Mouse (Mus musculus) midbrain, embryonic 12.5 days (tissue): ENCODE results near the gene Kcnk13. TPM values are rescaled to one million over a fixed set of nuclear protein-coding genes. Genes with fewer than 3 reads are reported as not detected.
A peak's percentile ranks its signal among the peaks of the same experiment; 100 is the strongest.

ENCODE experiments used
- ATAC-seq: fragments of 200-750 bp; cut with Nextera tagmentation; 2 replicates; pipeline ENCODE4 v1.8.0; 2017; ENCODE audit warnings: low read depth, moderate TSS enrichment, moderate library complexity; ENCODE audit not compliant: low FRiP score
- H3K27ac ChIP-seq: fragments of 300-500 bp; sonication (generic); replicated peaks from 2 replicates; pipeline ENCODE4 v1.5.1; 2016; ENCODE audit warnings: mild to moderate bottlenecking
- H3K27me3 ChIP-seq: fragments of 300-500 bp; sonication (generic); 2 replicates; pipeline ENCODE4 v1.6.1; 2016; ENCODE audit warnings: mild to moderate bottlenecking
- H3K36me3 ChIP-seq: fragments of 300-500 bp; sonication (generic); 2 replicates; pipeline ENCODE4 v1.6.1; 2016
- H3K4me1 ChIP-seq: fragments of 300-500 bp; sonication (generic); 2 replicates; pipeline ENCODE4 v1.6.1; 2016
- H3K4me2 ChIP-seq: fragments of 300-500 bp; sonication (generic); replicated peaks from 2 replicates; pipeline ENCODE4 v1.6.1; 2016; ENCODE audit warnings: mild to moderate bottlenecking, moderate library complexity
- H3K4me3 ChIP-seq: fragments of 300-500 bp; sonication (generic); 2 replicates; pipeline ENCODE4 v1.5.1; 2016; ENCODE audit warnings: mild to moderate bottlenecking
- H3K9ac ChIP-seq: fragments of 300-500 bp; sonication (generic); replicated peaks from 2 replicates; pipeline ENCODE4 v1.6.1; 2016; ENCODE audit warnings: mild to moderate bottlenecking, moderate library complexity
- H3K9me3 ChIP-seq: fragments of 300-500 bp; sonication (generic); 2 replicates; pipeline ENCODE4 v1.6.1; 2016; ENCODE audit warnings: mild to moderate bottlenecking
- WGBS: fragments of 180-500 bp; shearing (Covaris S2); methylation state at CpG from one replicate; pipeline ENCODE4 v1.1.7; 2016; 5-methylcytosine and 5-hydroxymethylcytosine counted together
- polyA plus RNA-seq: library from polyadenylated mRNA; unstranded; fragments of >200 nt; fragmentation: Nextera tagmentation; extraction: Ambion mirVana; gene quantifications from 2 replicates; pipeline ENCODE4 v1.2.1, GENCODE M21; 2016

Gene Kcnk13
- polyA plus RNA-seq, 1 experiment from 2014 or later: 0.22 TPM

DNA sequence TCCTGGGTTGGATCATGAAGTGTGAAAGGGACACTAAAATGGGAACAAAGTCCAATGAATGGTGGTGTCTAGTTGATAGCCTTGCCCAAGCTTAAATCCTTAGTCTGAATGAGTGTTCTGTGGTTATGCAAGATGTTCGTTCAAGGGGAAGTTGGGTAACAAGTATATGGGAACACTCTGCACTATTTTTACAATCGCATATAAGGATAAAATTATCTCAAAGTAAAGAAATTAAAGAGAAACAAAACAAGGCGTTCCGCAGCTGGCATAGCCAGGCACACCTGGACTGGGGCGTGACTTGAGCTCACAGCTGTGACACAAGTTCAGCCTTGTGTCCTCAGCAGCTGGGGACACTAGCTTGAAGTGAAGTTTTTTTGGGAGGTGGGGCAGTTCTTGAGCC is 103.2 kb downstream of the Kcnk13 start:
- Histone ChIP-seq H3K36me3 (no peaks in the 10 kb centered on the region), H3K9me3 (no peaks in the 10 kb centered on the region), H3K4me2 (no peak overlapping the region), H3K27ac (no peak overlapping the region), H3K9ac (no peak overlapping the region), H3K27me3 (no peaks in the 10 kb centered on the region), H3K4me3 (no peak overlapping the region), H3K4me1 (no peaks in the 10 kb centered on the region)
- ATAC-seq: no peak
- WGBS: 94% methylated on average over 5 of the region's 5 CpGs

DNA sequence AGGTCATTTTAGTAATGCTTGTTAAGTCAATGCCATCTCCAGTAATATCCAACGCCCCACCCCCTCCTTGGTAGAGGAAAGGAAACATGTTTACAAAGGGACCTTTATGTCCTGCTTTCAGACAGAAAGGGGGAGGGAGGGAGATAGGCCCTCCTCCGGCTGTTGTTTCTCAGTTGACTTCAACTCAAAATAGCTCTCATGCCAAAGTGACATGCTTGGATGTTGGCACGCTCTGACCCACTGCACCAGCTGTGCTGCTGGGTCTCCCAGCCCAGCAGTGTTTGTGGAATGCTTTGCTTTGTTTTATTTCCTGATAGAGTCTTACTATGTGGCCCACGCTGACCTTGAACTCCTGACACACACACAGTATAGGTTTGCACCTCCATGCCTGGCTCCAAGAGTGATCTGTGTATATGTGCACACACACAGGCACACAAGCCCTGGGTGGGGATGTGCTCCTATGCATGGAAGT is 108.9 kb downstream of the Kcnk13 start:
- no peak; the same call in 1 of the 2 replicates for ATAC-seq
- no peak overlapping the region for H3K4me2 ChIP-seq
- H3K4me1 ChIP-seq: 0 out of 2 replicates have a peak, but pooled peaks cover 6% of the 10 kb centered on the region
- H3K4me3 ChIP-seq: no peak overlapping the region
- WGBS: 84% methylated on average over 4 of the region's 4 CpGs
- H3K27ac ChIP-seq: no peak overlapping the region
- no peaks in the 10 kb centered on the region for H3K36me3 ChIP-seq
- H3K27me3 ChIP-seq: no peaks in the 10 kb centered on the region
- H3K9me3 ChIP-seq: no peaks in the 10 kb centered on the region
- no peak overlapping the region for H3K9ac ChIP-seq

DNA sequence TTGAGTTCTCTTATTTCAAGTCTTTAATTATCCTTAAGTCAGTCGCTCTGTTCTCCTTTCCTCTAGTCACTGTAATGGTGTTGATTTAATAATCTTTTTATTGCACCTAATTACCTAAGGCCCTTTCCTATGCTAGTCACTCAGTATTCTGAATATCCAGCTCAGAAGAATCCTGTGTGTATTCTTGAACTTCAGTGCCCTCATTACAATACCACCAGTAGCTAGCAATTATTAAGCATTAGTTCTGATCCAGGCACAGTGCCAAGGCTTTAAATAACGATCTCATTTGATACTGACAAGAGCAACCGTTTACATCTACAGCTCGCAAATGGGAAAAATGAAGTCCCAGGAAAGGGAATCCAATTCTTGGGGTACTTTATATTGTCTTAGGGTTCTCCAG is 111.4 kb downstream of the Kcnk13 start:
- Histone ChIP-seq H3K9ac (no peak overlapping the region), H3K4me1 (0 out of 2 replicates have a peak, but pooled peaks cover 6% of the 10 kb centered on the region), H3K9me3 (no peaks in the 10 kb centered on the region), H3K27me3 (no peaks in the 10 kb centered on the region), H3K36me3 (no peaks in the 10 kb centered on the region), H3K4me2 (no peak overlapping the region), H3K27ac (no peak overlapping the region), H3K4me3 (no peak overlapping the region)
- no peak for ATAC-seq
- WGBS: 81% methylated on average over 4 of the region's 4 CpGs

DNA sequence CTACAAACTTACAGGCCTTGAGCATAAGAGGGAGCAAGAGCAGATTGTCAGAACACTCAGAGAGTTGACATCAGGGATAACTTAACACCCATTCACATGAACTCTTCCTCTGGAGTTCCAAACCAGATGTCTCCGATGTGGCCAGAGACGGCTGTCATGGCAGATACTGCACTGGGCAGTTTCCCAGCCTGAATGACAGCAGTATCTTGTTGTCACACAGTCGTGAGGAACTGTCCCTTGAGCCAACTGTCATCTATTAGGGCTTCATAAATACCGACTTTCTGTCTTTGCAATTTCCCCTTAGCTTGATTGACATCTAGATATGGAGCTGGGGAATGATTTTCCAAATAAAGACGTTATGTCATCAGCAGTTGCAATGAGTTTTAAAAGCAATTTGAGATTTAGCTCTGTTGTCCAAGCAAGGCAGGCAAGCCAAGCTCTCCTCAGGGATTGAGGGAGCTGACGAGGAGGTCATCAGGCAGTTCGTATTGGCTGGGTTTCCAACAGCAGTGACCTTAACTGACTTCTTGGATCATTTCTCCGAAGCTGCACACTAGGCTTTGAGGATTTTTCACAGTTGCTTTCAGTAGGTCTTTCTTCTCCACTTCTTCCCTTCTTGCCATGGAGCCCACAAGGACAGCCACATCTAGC is 115.5 kb downstream of the Kcnk13 start:
- Histone ChIP-seq H3K4me1 (peaks cover 5% of the 10 kb centered on the region; the same call in 1 of the 2 replicates), H3K27me3 (no peaks in the 10 kb centered on the region), H3K9ac (no peak overlapping the region), H3K4me2 (no peak overlapping the region), H3K9me3 (no peaks in the 10 kb centered on the region), H3K27ac (no peak overlapping the region), H3K36me3 (no peaks in the 10 kb centered on the region), H3K4me3 (no peak overlapping the region)
- ATAC-seq: no peak
- 87% methylated on average over 8 of the region's 8 CpGs for WGBS

DNA sequence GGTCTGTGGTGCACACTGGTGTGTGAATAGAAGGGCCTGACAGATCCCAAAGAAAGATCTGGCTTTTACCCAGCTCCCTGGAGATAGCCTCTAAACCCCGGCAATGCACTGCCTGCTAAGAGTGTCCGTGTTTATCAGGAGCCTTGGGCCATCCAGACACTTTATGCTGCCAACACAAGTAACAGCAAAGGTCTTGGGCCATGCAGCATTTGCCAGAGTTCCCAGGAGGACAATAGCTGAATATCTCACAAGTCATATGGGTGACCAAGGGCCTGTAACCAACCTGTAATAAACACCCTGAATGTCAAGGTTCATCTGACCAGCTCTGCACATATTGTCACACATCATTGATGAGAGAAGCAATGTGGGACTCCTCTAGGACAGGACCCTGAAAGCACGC is 123.7 kb downstream of the Kcnk13 start:
- Histone ChIP-seq H3K36me3 (no peaks in the 10 kb centered on the region), H3K4me1 (peaks cover 5% of the 10 kb centered on the region; the same call in 1 of the 2 replicates), H3K4me3 (no peak overlapping the region), H3K9ac (no peak overlapping the region), H3K27me3 (no peaks in the 10 kb centered on the region), H3K9me3 (no peaks in the 10 kb centered on the region), H3K27ac (no peak overlapping the region), H3K4me2 (no peak overlapping the region)
- 89% methylated on average over 3 of the region's 3 CpGs for WGBS
- ATAC-seq: no peak

DNA sequence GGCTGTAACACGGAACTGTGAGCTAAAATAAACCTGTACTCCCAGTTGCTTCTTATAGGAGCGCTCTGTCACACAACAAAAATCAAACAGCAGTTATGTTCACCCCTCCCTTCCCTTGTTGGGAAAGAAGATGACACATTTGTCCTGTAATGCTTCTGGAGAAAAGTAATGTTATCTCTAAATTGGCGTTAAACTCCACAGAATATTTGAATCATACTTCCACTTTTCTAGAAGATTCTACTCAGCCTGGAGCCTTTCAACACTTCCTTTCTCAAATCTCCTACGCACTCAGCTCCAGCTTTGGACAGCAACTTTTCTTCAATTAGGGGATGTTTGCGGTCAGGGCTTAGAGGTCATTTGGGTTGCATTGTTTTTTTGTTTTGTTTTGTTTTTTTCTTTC is 125.0 kb downstream of the Kcnk13 start:
- ATAC-seq: no peak

DNA sequence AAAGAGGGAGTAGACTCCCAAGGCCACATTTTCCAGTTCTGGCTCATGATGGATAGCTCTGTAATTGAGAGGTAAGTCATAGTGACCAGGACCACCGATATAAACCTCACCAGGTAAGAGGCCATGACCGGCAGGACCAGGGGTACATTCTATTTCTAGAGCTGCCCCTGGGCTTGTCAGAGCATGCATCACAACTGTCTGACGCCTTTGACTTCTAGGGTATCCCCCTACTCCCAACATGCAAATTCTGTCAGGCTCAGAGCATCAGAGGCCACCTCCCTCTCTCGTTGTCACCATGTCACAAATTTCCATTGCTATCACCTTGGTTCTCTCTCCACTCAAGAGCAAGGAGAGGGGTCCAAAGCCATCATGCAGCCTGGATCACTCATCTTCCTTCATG is 126.5 kb downstream of the Kcnk13 start:
- Histone ChIP-seq H3K27ac (no peak overlapping the region), H3K4me1 (no peaks in the 10 kb centered on the region), H3K9ac (no peak overlapping the region), H3K36me3 (no peaks in the 10 kb centered on the region), H3K4me2 (no peak overlapping the region), H3K4me3 (no peak overlapping the region), H3K9me3 (no peaks in the 10 kb centered on the region), H3K27me3 (no peaks in the 10 kb centered on the region)
- 92% methylated on average over 4 of the region's 4 CpGs for WGBS
- ATAC-seq: no peak

More for the DNA sequence above, 125.0 kb downstream of the Kcnk13 start:
- no peak overlapping the region for H3K4me2 ChIP-seq
- H3K27ac ChIP-seq: no peak overlapping the region
- no peak overlapping the region for H3K9ac ChIP-seq
- no peaks in the 10 kb centered on the region for H3K4me1 ChIP-seq
- no peaks in the 10 kb centered on the region for H3K36me3 ChIP-seq
- no peaks in the 10 kb centered on the region for H3K27me3 ChIP-seq
- 87% methylated on average over 5 of the region's 5 CpGs for WGBS
- H3K9me3 ChIP-seq: no peaks in the 10 kb centered on the region
- H3K4me3 ChIP-seq: no peak overlapping the region

DNA sequence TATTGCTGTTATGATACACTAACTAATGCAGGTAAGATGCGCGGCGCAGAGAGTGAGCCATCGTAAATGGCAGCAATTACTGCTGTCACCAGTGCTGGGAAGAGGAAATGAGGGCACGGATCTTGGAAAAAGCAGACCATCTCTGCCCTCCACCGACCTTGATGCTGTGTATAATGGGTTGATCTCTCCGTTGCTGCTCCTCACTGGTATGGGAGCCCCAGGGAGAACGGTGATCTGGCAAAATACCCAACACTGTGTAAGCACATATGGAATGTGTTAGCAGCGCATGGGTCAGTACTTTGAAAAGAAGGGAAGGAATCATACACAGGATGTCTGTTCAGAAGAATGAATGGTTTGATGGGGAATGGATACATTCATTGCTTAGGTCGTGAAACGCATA is 128.7 kb downstream of the Kcnk13 start:
- no peak overlapping the region for H3K4me3 ChIP-seq
- H3K4me1 ChIP-seq: no peaks in the 10 kb centered on the region
- H3K9me3 ChIP-seq: no peaks in the 10 kb centered on the region
- no peak overlapping the region for H3K27ac ChIP-seq
- no peaks in the 10 kb centered on the region for H3K36me3 ChIP-seq
- no peak overlapping the region for H3K9ac ChIP-seq
- 85% methylated on average over 11 of the region's 11 CpGs for WGBS
- H3K4me2 ChIP-seq: no peak overlapping the region
- no peak for ATAC-seq
- H3K27me3 ChIP-seq: no peaks in the 10 kb centered on the region

DNA sequence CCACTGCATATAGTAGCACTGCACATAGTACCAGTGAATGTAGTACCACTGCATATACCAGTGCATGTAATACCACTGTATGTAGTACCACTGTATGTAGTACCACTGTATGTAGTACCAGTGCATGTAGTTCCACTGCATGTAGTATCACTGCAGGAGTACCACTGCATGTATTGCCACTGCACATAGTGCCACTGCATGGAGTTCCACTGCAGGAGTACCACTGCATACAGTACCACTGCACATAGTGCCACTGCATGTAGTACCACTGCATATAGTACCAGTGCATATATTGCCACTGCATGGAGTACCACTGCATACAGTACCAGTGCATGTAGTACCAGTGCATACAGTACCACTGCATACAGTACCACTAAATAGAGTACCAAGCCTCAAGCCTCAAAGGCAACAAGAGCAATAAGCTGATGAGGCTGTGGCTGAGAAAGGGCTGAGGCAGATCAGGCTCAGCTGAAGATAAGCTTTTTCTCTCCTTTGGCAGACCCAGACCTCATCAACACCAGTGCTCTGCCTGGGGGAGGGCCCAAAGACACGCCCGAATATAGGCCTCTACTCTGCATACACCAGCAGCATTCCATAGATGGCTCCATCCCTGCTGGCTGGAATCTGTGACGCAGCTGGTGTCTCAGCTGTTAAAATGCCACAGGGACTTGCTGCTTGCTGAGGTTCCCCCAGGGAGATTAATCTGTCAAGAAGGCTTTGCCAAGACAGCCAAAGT is 135.8 kb downstream of the Kcnk13 start:
- Histone ChIP-seq H3K27me3 (peaks cover 6% of the 10 kb centered on the region; the same call in 1 of the 2 replicates), H3K4me1 (no peaks in the 10 kb centered on the region; the same call in 1 of the 2 replicates), H3K9me3 (no peaks in the 10 kb centered on the region), H3K36me3 (no peaks in the 10 kb centered on the region), H3K9ac (no peak overlapping the region), H3K27ac (no peak overlapping the region), H3K4me2 (no peak overlapping the region), H3K4me3 (no peak overlapping the region)
- peak; percentile 49; the same call in 1 of the 2 replicates for ATAC-seq
- WGBS: 53% methylated on average over 3 of the region's 3 CpGs

DNA sequence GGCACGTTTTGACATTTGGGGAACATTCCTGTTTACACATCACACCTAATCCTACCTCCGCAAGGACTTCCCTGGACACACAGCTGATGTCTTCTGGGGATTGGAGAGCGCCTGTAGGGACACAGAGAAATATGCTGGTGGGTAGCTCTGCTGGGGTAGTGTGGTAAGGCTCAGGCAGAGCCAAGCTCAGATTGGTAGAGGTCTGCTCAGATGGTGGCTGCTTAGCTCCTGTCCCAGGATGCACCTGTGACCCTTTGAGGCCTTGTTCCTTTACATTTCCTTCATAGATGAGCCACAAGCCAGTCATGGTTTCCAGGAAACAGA is 136.4 kb downstream of the Kcnk13 start:
- no peaks in the 10 kb centered on the region for H3K36me3 ChIP-seq
- no peaks in the 10 kb centered on the region; the same call in 1 of the 2 replicates for H3K4me1 ChIP-seq
- 53% methylated on average over 3 of the region's 3 CpGs for WGBS
- H3K9me3 ChIP-seq: no peaks in the 10 kb centered on the region
- H3K27ac ChIP-seq: no peak overlapping the region
- no peak for ATAC-seq
- peaks cover 7% of the 10 kb centered on the region; the same call in 1 of the 2 replicates for H3K27me3 ChIP-seq
- H3K9ac ChIP-seq: no peak overlapping the region
- no peak overlapping the region for H3K4me2 ChIP-seq
- no peak overlapping the region for H3K4me3 ChIP-seq

DNA sequence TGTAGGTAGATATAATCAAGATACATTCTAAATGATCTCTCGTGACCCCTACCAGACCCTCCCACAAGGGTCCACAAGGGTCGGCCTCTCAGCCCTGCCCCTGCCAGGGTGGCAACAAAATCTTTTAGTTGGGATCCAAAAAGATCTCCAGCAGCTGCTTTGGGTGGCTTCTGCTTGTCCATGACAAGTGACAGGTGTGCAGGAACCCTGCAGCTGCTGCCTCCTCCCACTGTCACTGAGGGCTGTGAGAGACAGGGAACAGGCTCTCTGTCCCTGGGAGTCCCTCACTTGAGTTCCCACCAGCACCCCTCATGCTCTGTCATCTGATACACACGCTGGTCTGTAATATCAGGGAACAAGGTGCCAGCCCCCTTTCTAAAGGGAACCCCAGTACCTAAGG is 137.4 kb downstream of the Kcnk13 start:
- Histone ChIP-seq H3K27ac (no peak overlapping the region), H3K4me3 (no peak overlapping the region), H3K9ac (no peak overlapping the region), H3K36me3 (no peaks in the 10 kb centered on the region), H3K9me3 (no peaks in the 10 kb centered on the region), H3K4me1 (no peaks in the 10 kb centered on the region; the same call in 1 of the 2 replicates), H3K4me2 (no peak overlapping the region), H3K27me3 (peaks cover 7% of the 10 kb centered on the region; the same call in 1 of the 2 replicates)
- 77% methylated on average over 3 of the region's 3 CpGs for WGBS
- no peak for ATAC-seq

DNA sequence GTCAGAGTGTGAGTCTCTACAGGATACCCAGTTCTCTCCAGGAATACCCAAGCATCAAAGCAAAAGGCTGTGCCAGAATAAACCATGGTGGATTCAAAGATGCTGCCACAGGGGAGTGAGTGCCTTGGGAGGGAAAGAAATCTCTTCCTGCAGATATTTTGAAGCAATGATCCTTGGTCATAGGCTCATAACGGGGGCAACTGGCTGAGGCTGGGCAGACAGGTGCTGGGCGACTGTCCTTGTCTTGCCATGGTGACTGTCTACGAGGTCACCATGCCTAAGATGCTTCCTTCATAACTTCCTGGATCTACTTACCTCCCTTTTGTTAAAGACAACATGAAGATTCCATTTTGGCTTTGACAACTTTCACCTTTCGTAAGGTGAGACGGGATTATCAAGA is 140.2 kb downstream of the Kcnk13 start:
- peaks cover 9% of the 10 kb centered on the region; the same call in 1 of the 2 replicates for H3K27me3 ChIP-seq
- WGBS: 90% methylated on average over 5 of the region's 5 CpGs

More for the DNA sequence above, 140.2 kb downstream of the Kcnk13 start:
- no peak overlapping the region for H3K4me2 ChIP-seq
- H3K9ac ChIP-seq: no peak overlapping the region
- no peak overlapping the region for H3K4me3 ChIP-seq
- no peaks in the 10 kb centered on the region; the same call in 1 of the 2 replicates for H3K4me1 ChIP-seq
- H3K9me3 ChIP-seq: no peaks in the 10 kb centered on the region
- no peak for ATAC-seq
- no peak overlapping the region for H3K27ac ChIP-seq
- H3K36me3 ChIP-seq: no peaks in the 10 kb centered on the region
